Mouse (Mus musculus) stomach, postnatal 0 days (tissue): ENCODE data around the gene Lmntd1.

Source experiments
- CTCF ChIP-seq: IDR thresholded peaks from 2 replicates; pipeline ENCODE4 v1.5.1; 2016; ENCODE audit warnings: antibody characterized with exemption, low read depth, mild to moderate bottlenecking, moderate library complexity
- EP300 ChIP-seq: optimal IDR thresholded peaks from 2 replicates; pipeline ENCODE3; 2016; ENCODE audit warnings: antibody characterized with exemption

- TF ChIP-seq CTCF (no peak), EP300 (no peak)
These were observed 39.5 kb upstream of the Lmntd1 start for GRCm38 (mm10) chr6:145653626-145654025.
